Mouse (Mus musculus) embryonic facial prominence, embryonic 14.5 days (tissue): ENCODE data around the gene Tubb1. TPM values are rescaled to one million over a fixed set of nuclear protein-coding genes. Genes with fewer than 3 reads are reported as not detected.

ENCODE experiments used
- ATAC-seq: fragments of 200-750 bp; cut with Nextera tagmentation; 2 replicates; pipeline ENCODE4 v1.8.0; 2017; ENCODE audit warnings: low read depth, moderate number of reproducible peaks, moderate TSS enrichment
- DNase-seq: peaks from one replicate; pipeline ENCODE4 v3.0.0-alpha.2; 2015; ENCODE audit warnings: low spot score
- H3K27ac ChIP-seq: fragments of 300-500 bp; sonication (generic); replicated peaks from 2 replicates; pipeline ENCODE4 v1.5.1; 2014; ENCODE audit warnings: low read depth, mild to moderate bottlenecking, low read length, moderate library complexity
- H3K27me3 ChIP-seq: fragments of 300-500 bp; sonication (generic); replicated peaks from 2 replicates; pipeline ENCODE4 v1.6.1; 2014; ENCODE audit warnings: low read length; ENCODE audit not compliant: control insufficient read depth, insufficient read depth
- H3K36me3 ChIP-seq: fragments of 300-500 bp; sonication (generic); 2 replicates; pipeline ENCODE4 v1.6.1; 2014; ENCODE audit warnings: low read length, mixed read lengths; ENCODE audit not compliant: control insufficient read depth, insufficient read depth
- H3K4me1 ChIP-seq: fragments of 300-500 bp; sonication (generic); 2 replicates; pipeline ENCODE4 v1.6.1; 2014; ENCODE audit warnings: antibody characterized with exemption, low read length; ENCODE audit not compliant: control insufficient read depth, insufficient read depth
- H3K4me2 ChIP-seq: fragments of 300-500 bp; sonication (generic); 2 replicates; pipeline ENCODE4 v1.6.1; 2014; ENCODE audit warnings: low read depth, mild to moderate bottlenecking, low read length, moderate library complexity, mixed read lengths
- H3K4me3 ChIP-seq: fragments of 300-500 bp; sonication (generic); 2 replicates; pipeline ENCODE4 v1.5.1; 2014; ENCODE audit warnings: low read depth, mild to moderate bottlenecking, low read length
- H3K9ac ChIP-seq: fragments of 300-500 bp; sonication (generic); 2 replicates; pipeline ENCODE4 v1.6.1; 2014; ENCODE audit warnings: low read depth, mild to moderate bottlenecking, low read length, moderate library complexity, mixed read lengths
- H3K9me3 ChIP-seq: fragments of 300-500 bp; sonication (generic); 2 replicates; pipeline ENCODE4 v1.6.1; 2016; ENCODE audit warnings: low read length; ENCODE audit not compliant: control insufficient read depth
- WGBS: fragments of 180-500 bp; shearing (Covaris S2); extraction: QIAGEN DNeasy Blood & Tissue Kit; methylation state at CpG from one replicate; pipeline ENCODE4 v1.1.7; 2014; 5-methylcytosine and 5-hydroxymethylcytosine counted together
- polyA plus RNA-seq: library from polyadenylated mRNA; unstranded; fragments of >200 nt; fragmentation: Nextera tagmentation; extraction: Ambion mirVana; gene quantifications from 2 replicates; pipeline ENCODE4 v1.2.1, GENCODE M21; 2014

Tubb1 gene
- polyA plus RNA-seq, 1 experiment from 2014 or later: 1.6 TPM

DNA sequence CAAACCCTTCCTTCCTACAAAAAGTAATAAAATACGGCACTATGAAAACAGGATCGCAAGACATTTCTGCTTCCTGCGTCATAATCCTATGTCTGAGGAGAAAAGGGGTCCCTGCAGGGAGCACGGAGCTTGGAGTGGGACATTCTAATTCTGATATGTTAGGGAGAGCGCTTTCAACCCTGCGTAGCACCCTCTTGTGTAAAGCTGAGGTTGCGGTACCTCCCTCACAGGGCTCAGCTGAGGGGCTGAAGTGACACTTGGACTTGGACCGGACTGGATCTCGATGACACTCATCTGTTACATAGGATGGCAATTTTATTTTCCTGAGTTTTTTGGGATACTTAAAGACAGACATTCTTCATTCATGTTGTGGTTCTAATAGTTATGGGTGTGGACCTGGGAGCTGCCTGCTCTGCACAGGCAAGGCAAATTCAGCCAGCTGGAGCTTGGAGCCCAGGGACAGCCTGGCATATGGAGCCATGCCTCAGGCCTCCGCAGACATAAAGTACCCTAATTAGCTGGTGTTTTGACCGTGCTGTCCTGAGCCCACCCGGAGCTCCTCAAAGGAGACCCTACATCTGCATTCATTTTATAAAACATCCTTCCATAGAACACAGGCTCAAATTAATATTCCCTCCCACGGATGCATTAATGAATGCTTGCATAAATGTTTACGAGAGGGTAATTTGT, 50.5 kb downstream of the Tubb1 start:
- Histone ChIP-seq H3K9me3 (no peaks in the 10 kb centered on the region), H3K36me3 (no peaks in the 10 kb centered on the region), H3K27me3 (no peaks in the 10 kb centered on the region), H3K9ac (no peak overlapping the region), H3K4me2 (no peak overlapping the region), H3K27ac (no peak overlapping the region), H3K4me3 (no peak overlapping the region), H3K4me1 (peaks cover 4% of the 10 kb centered on the region; the same call in 1 of the 2 replicates)
- DNase-seq: no peak
- WGBS: 72% methylated on average over 14 of the region's 14 CpGs
- no peak for ATAC-seq

GRCm38 (mm10) chr2:174501517-174501916, 51.0 kb downstream of the Tubb1 start:
- DNase-seq (no peak), ATAC-seq (no peak)
- H3K4me2 ChIP-seq: no peak overlapping the region
- no peak overlapping the region for H3K27ac ChIP-seq
- peaks cover 4% of the 10 kb centered on the region; the same call in 1 of the 2 replicates for H3K4me1 ChIP-seq
- H3K27me3 ChIP-seq: no peaks in the 10 kb centered on the region
- no peaks in the 10 kb centered on the region for H3K9me3 ChIP-seq
- no peaks in the 10 kb centered on the region for H3K36me3 ChIP-seq
- WGBS: 91% methylated on average over 8 of the region's 8 CpGs
- H3K4me3 ChIP-seq: no peak overlapping the region
- H3K9ac ChIP-seq: no peak overlapping the region

- DNase-seq: no peak
- no peaks in the 10 kb centered on the region for H3K9me3 ChIP-seq
Observed at GRCm38 (mm10) chr2:174502321-174502720, 51.8 kb downstream of the Tubb1 start.

DNA sequence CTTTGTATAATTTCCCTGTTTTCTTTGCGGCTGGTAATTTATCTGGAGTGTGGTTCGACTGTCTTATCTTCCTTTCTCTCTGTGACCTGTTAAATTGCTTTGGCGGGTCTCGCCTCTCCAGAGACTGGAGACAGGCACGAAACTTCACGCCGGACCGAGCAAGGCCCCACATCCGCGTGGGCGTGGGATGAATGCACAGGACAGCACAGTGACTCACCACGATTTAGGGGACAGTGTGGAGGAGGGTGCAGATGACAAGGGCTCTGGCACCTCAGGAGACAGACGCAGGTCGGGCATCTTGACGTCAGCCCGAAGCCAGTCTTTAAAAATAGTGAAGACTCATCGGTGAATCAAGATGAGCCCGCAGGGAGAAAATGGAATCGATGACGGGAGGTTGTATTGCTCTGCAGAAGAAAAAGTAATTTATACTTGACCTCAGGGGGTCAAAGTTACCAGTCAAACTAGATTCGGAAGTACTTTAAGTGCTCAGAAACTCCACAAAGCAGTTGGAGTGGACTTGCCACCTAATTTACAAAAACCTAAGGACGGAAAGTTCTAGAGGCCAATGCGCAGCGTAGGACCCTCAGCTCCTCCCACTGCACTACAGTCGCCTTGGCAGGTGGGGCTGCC, 52.5 kb downstream of the Tubb1 start:
- WGBS: 73% methylated on average over 25 of the region's 25 CpGs
- no peak overlapping the region for H3K4me3 ChIP-seq
- no peak overlapping the region for H3K9ac ChIP-seq
- H3K27me3 ChIP-seq: no peaks in the 10 kb centered on the region
- H3K4me2 ChIP-seq: no peak overlapping the region
- no peak for DNase-seq
- peaks cover 4% of the 10 kb centered on the region; the same call in 1 of the 2 replicates for H3K4me1 ChIP-seq
- H3K9me3 ChIP-seq: no peaks in the 10 kb centered on the region
- ATAC-seq: no peak
- no peaks in the 10 kb centered on the region for H3K36me3 ChIP-seq
- no peak overlapping the region for H3K27ac ChIP-seq

More at GRCm38 (mm10) chr2:174502321-174502720, 51.8 kb downstream of the Tubb1 start:
- Histone ChIP-seq H3K4me1 (peaks cover 4% of the 10 kb centered on the region; the same call in 1 of the 2 replicates), H3K27me3 (no peaks in the 10 kb centered on the region), H3K9ac (no peak overlapping the region), H3K4me3 (no peak overlapping the region), H3K36me3 (no peaks in the 10 kb centered on the region), H3K4me2 (no peak overlapping the region), H3K27ac (no peak overlapping the region)
- ATAC-seq: no peak
- 47% methylated on average over 5 of the region's 5 CpGs for WGBS

Other genes starting within 250 kb of the Tubb1 start
- 2,600 and 2,666 TPM in 2 replicates for gene Gnas, start 166.4 kb upstream of the Tubb1 start, polyA plus RNA-seq
- gene Gm20721, start 104.0 kb upstream of the Tubb1 start, polyA plus RNA-seq: 15.1 and 18.1 TPM in 2 replicates
- gene Nelfcd, start 34.9 kb upstream of the Tubb1 start, polyA plus RNA-seq: 107 and 119 TPM in 2 replicates
- gene Ctsz, start 11.7 kb upstream of the Tubb1 start, polyA plus RNA-seq: 202 and 210 TPM in 2 replicates
- 834 and 939 TPM in 2 replicates for gene Atp5e, start 13.4 kb downstream of the Tubb1 start, polyA plus RNA-seq
- 116 and 132 TPM in 2 replicates for gene Prelid3b, start 22.4 kb downstream of the Tubb1 start, polyA plus RNA-seq
- not detected in 2 replicates for gene Zfp831, start 192.8 kb downstream of the Tubb1 start, polyA plus RNA-seq